Mouse (Mus musculus) intestine, embryonic 14.5 days (tissue): ENCODE measurements around the gene Tfap2e. TPM values are rescaled to one million over a fixed set of nuclear protein-coding genes. Genes with fewer than 3 reads are reported as not detected.
A peak's percentile ranks its signal among the peaks of the same experiment; 100 is the strongest.

Experiments used
- ATAC-seq: fragments of 200-750 bp; cut with Nextera tagmentation; replicated peaks from 2 replicates; pipeline ENCODE4 v1.8.0; 2017; ENCODE audit warnings: low read depth, moderate number of reproducible peaks, moderate TSS enrichment, moderate library complexity; ENCODE audit not compliant: low FRiP score, low TSS enrichment
- DNase-seq: peaks from one replicate; pipeline ENCODE4 v3.0.0-alpha.2; 2018; ENCODE audit warnings: low spot score
- H3K27ac ChIP-seq: fragments of 300-500 bp; sonication (generic); 2 replicates; pipeline ENCODE4 v1.5.1; 2014; ENCODE audit warnings: low read depth, mild to moderate bottlenecking, control low read depth
- H3K27me3 ChIP-seq: fragments of 300-500 bp; sonication (generic); replicated peaks from 2 replicates; pipeline ENCODE4 v1.6.1; 2014; ENCODE audit warnings: low read length, control low read depth; ENCODE audit not compliant: control insufficient read depth, insufficient read depth
- H3K36me3 ChIP-seq: fragments of 300-500 bp; sonication (generic); 2 replicates; pipeline ENCODE4 v1.6.1; 2014; ENCODE audit warnings: low read length, control low read depth; ENCODE audit not compliant: control insufficient read depth, insufficient read depth
- H3K4me1 ChIP-seq: fragments of 300-500 bp; sonication (generic); replicated peaks from 2 replicates; pipeline ENCODE4 v1.6.1; 2014; ENCODE audit warnings: low read length, control low read depth, mixed read lengths; ENCODE audit not compliant: control insufficient read depth, insufficient read depth
- H3K4me2 ChIP-seq: fragments of 300-500 bp; sonication (generic); 2 replicates; pipeline ENCODE4 v1.6.1; 2014; ENCODE audit warnings: low read length
- H3K4me3 ChIP-seq: fragments of 300-500 bp; sonication (generic); 2 replicates; pipeline ENCODE4 v1.5.1; 2014; ENCODE audit warnings: low read depth, low read length, control low read depth, mixed read lengths
- H3K9ac ChIP-seq: fragments of 300-500 bp; sonication (generic); 2 replicates; pipeline ENCODE4 v1.6.1; 2014; ENCODE audit warnings: mild to moderate bottlenecking, low read length
- H3K9me3 ChIP-seq: fragments of 300-500 bp; sonication (generic); 2 replicates; pipeline ENCODE4 v1.6.1; 2016; ENCODE audit warnings: low read length, control low read depth; ENCODE audit not compliant: control insufficient read depth
- WGBS: fragments of 180-500 bp; shearing (Covaris S2); extraction: QIAGEN DNeasy Blood & Tissue Kit; methylation state at CpG from one replicate; pipeline ENCODE4 v1.1.7; 2014; 5-methylcytosine and 5-hydroxymethylcytosine counted together
- polyA plus RNA-seq: library from polyadenylated mRNA; unstranded; fragments of >200 nt; fragmentation: Nextera tagmentation; extraction: Ambion mirVana; gene quantifications from 2 replicates; pipeline ENCODE4 v1.2.1, GENCODE M21; 2014

Gene Tfap2e
- polyA plus RNA-seq, 1 experiment from 2014 or later = not detected

GRCm38 (mm10) chr4:126770831-126771230, 34.8 kb upstream of the Tfap2e start:
- Histone ChIP-seq H3K27ac (no peak overlapping the region), H3K4me2 (no peak overlapping the region), H3K9me3 (no peaks in the 10 kb centered on the region), H3K4me1 (no peaks in the 10 kb centered on the region), H3K36me3 (0 out of 2 replicates have a peak, but pooled peaks cover 4% of the 10 kb centered on the region), H3K9ac (no peak overlapping the region), H3K27me3 (no peaks in the 10 kb centered on the region), H3K4me3 (no peak overlapping the region)
- ATAC-seq (no peak), DNase-seq (peak; percentile 33)
- 90% methylated on average over 4 of the region's 4 CpGs for WGBS

GRCm38 (mm10) chr4:126769800-126770563, 33.9 kb upstream of the Tfap2e start:
- peak; percentile 28 for DNase-seq
- 75% methylated on average over 9 of the region's 9 CpGs for WGBS

GRCm38 (mm10) chr4:126763483-126763882, 27.4 kb upstream of the Tfap2e start:
- Histone ChIP-seq H3K4me1 (no peaks in the 10 kb centered on the region), H3K4me3 (no peak overlapping the region), H3K9me3 (no peaks in the 10 kb centered on the region), H3K4me2 (no peak overlapping the region), H3K9ac (no peak overlapping the region), H3K36me3 (peaks cover 22% of the 10 kb centered on the region), H3K27ac (peak overlapping the region; percentile 52; the same call in 1 of the 2 replicates), H3K27me3 (no peaks in the 10 kb centered on the region)
- WGBS = 71% methylated on average over 2 of the region's 2 CpGs
- no peak for ATAC-seq
- peak; percentile 28 for DNase-seq

More at GRCm38 (mm10) chr4:126769800-126770563, 33.9 kb upstream of the Tfap2e start:
- no peaks in the 10 kb centered on the region for H3K4me1 ChIP-seq
- no peaks in the 10 kb centered on the region for H3K27me3 ChIP-seq
- no peak overlapping the region for H3K4me2 ChIP-seq
- H3K27ac ChIP-seq = no peak overlapping the region
- H3K9ac ChIP-seq = no peak overlapping the region
- 0 out of 2 replicates have a peak, but pooled peaks have one; percentile 19 for ATAC-seq
- H3K9me3 ChIP-seq = no peaks in the 10 kb centered on the region
- 0 out of 2 replicates have a peak, but pooled peaks cover 4% of the 10 kb centered on the region for H3K36me3 ChIP-seq
- no peak overlapping the region for H3K4me3 ChIP-seq

GRCm38 (mm10) chr4:126762586-126763359, 26.7 kb upstream of the Tfap2e start:
- H3K9me3 ChIP-seq = no peaks in the 10 kb centered on the region
- DNase-seq = peak; percentile 59
- H3K4me3 ChIP-seq = no peak overlapping the region
- 59% methylated on average over 11 of the region's 11 CpGs for WGBS
- H3K27me3 ChIP-seq = no peaks in the 10 kb centered on the region
- no peaks in the 10 kb centered on the region for H3K4me1 ChIP-seq
- H3K4me2 ChIP-seq = 0 out of 2 replicates have a peak overlapping the region, but pooled peaks have one; percentile 1
- H3K27ac ChIP-seq = peak overlapping the region; percentile 52
- ATAC-seq = peak; percentile 91
- H3K36me3 ChIP-seq = peaks cover 28% of the 10 kb centered on the region
- H3K9ac ChIP-seq = no peak overlapping the region

- H3K9me3 ChIP-seq = no peaks in the 10 kb centered on the region
- H3K36me3 ChIP-seq = peaks cover 28% of the 10 kb centered on the region
- peaks cover 5% of the 10 kb centered on the region for H3K4me1 ChIP-seq
- no peak overlapping the region for H3K4me2 ChIP-seq
- H3K9ac ChIP-seq = no peak overlapping the region
- peak; percentile 16 for DNase-seq
- no peak overlapping the region for H3K27ac ChIP-seq
- no peaks in the 10 kb centered on the region for H3K27me3 ChIP-seq
- no peak overlapping the region for H3K4me3 ChIP-seq
- ATAC-seq = no peak
- WGBS = 90% methylated on average over 2 of the region's 2 CpGs
Observed at GRCm38 (mm10) chr4:126759435-126759834, 23.4 kb upstream of the Tfap2e start.

GRCm38 (mm10) chr4:126758299-126758698, 22.3 kb upstream of the Tfap2e start:
- peaks cover 28% of the 10 kb centered on the region for H3K36me3 ChIP-seq
- DNase-seq (peak; percentile 23), ATAC-seq (no peak)
- no peak overlapping the region for H3K4me3 ChIP-seq
- WGBS = 81% methylated on average over 5 of the region's 5 CpGs
- H3K4me2 ChIP-seq = no peak overlapping the region
- no peaks in the 10 kb centered on the region for H3K27me3 ChIP-seq
- no peaks in the 10 kb centered on the region for H3K9me3 ChIP-seq
- no peak overlapping the region for H3K9ac ChIP-seq
- H3K4me1 ChIP-seq = peaks cover 7% of the 10 kb centered on the region
- no peak overlapping the region for H3K27ac ChIP-seq

GRCm38 (mm10) chr4:126756766-126757165, 20.7 kb upstream of the Tfap2e start:
- Histone ChIP-seq H3K36me3 (peaks cover 28% of the 10 kb centered on the region), H3K27ac (no peak overlapping the region), H3K27me3 (no peaks in the 10 kb centered on the region), H3K9me3 (no peaks in the 10 kb centered on the region), H3K4me2 (no peak overlapping the region), H3K9ac (no peak overlapping the region), H3K4me3 (no peak overlapping the region), H3K4me1 (peaks cover 14% of the 10 kb centered on the region)
- WGBS = 82% methylated on average over 4 of the region's 4 CpGs
- no peak for ATAC-seq
- peak; percentile 47 for DNase-seq

- WGBS = 38% methylated on average over 12 of the region's 12 CpGs
- ATAC-seq (no peak), DNase-seq (peak; percentile 55)
- Histone ChIP-seq H3K27ac (peak overlapping the region; percentile 94; the same call in 1 of the 2 replicates), H3K27me3 (no peaks in the 10 kb centered on the region), H3K4me2 (peak overlapping the region; percentile 72), H3K4me3 (peak overlapping the region; percentile 93), H3K9me3 (no peaks in the 10 kb centered on the region), H3K9ac (peak overlapping the region; percentile 5; the same call in 1 of the 2 replicates), H3K36me3 (peaks cover 21% of the 10 kb centered on the region), H3K4me1 (peaks cover 27% of the 10 kb centered on the region)
Observed at GRCm38 (mm10) chr4:126754736-126755374, 18.8 kb upstream of the Tfap2e start.
